Mouse (Mus musculus) kidney, embryonic 15.5 days (tissue): ENCODE results near the gene Marcksl1. TPM values are rescaled to one million over a fixed set of nuclear protein-coding genes. Genes with fewer than 3 reads are reported as not detected.
"Not testable (repeated sequence)": the region's sequence is repeated elsewhere in the genome, so short reads cannot be mapped to it uniquely, and the experiment has no call there.

ENCODE experiments used
- ATAC-seq: fragments of 200-750 bp; cut with Nextera tagmentation; replicated peaks from 2 replicates; pipeline ENCODE4 v1.8.0; 2017; ENCODE audit warnings: moderate TSS enrichment; ENCODE audit not compliant: low FRiP score
- H3K27ac ChIP-seq: fragments of 300-500 bp; sonication (generic); 2 replicates; pipeline ENCODE4 v1.5.1; 2015; ENCODE audit warnings: mild to moderate bottlenecking, inconsistent platforms
- H3K27me3 ChIP-seq: fragments of 300-500 bp; sonication (generic); 2 replicates; pipeline ENCODE4 v1.6.1; 2015; ENCODE audit warnings: inconsistent platforms
- H3K36me3 ChIP-seq: fragments of 300-500 bp; sonication (generic); 2 replicates; pipeline ENCODE4 v1.6.1; 2015; ENCODE audit warnings: inconsistent platforms
- H3K4me1 ChIP-seq: fragments of 300-500 bp; sonication (generic); 2 replicates; pipeline ENCODE4 v1.6.1; 2015; ENCODE audit warnings: inconsistent platforms
- H3K4me2 ChIP-seq: fragments of 300-500 bp; sonication (generic); 2 replicates; pipeline ENCODE4 v1.6.1; 2015; ENCODE audit warnings: moderate library complexity, mild to moderate bottlenecking, inconsistent platforms
- H3K4me3 ChIP-seq: fragments of 300-500 bp; sonication (generic); replicated peaks from 2 replicates; pipeline ENCODE4 v1.5.1; 2015; ENCODE audit warnings: mild to moderate bottlenecking, inconsistent platforms
- H3K9ac ChIP-seq: fragments of 300-500 bp; sonication (generic); 2 replicates; pipeline ENCODE4 v1.6.1; 2015; ENCODE audit warnings: mild to moderate bottlenecking, inconsistent platforms
- H3K9me3 ChIP-seq: fragments of 300-500 bp; sonication (generic); replicated peaks from 2 replicates; pipeline ENCODE4 v1.6.1; 2016; ENCODE audit warnings: inconsistent platforms
- WGBS: fragments of 180-500 bp; shearing (Covaris S2); methylation state at CpG from one replicate; pipeline ENCODE4 v1.1.7; 2015; ENCODE audit warnings: mixed read lengths; 5-methylcytosine and 5-hydroxymethylcytosine counted together
- polyA plus RNA-seq: library from polyadenylated mRNA; unstranded; fragments of >200 nt; fragmentation: Nextera tagmentation; extraction: Ambion mirVana; gene quantifications from 2 replicates; pipeline ENCODE4 v1.2.1, GENCODE M21; 2015

Marcksl1 gene
- polyA plus RNA-seq, 1 experiment from 2014 or later: 886 TPM

DNA sequence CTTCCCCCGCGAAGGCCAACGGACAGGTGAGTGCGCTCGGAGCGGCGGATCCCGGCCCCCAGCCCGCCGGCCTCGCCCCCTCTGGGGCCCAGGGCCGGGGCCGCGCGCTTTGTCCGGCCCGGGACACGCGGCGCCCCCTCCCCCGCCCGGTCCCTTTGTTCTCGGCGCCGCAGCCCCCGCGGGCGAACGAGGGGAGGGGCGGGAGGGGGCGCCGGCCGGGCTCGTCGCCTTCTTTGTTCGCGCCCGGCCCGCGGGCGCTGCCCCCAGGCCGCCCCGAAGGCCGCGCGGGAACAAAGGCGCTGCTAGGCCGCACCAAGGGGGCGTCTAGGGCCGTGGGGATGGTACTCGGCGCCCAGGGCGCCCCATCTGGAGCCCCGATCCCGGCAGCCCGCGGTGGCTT lies 510 bp downstream of the Marcksl1 start:
- peak overlapping the region; percentile 100 for H3K9ac ChIP-seq
- peak overlapping the region; percentile 96 for H3K27ac ChIP-seq
- no peaks in the 10 kb centered on the region for H3K27me3 ChIP-seq
- peak overlapping the region; percentile 84 for H3K4me2 ChIP-seq
- no peaks in the 10 kb centered on the region for H3K9me3 ChIP-seq
- H3K4me1 ChIP-seq: peaks cover 57% of the 10 kb centered on the region
- ATAC-seq: peak; percentile 40
- H3K36me3 ChIP-seq: peaks cover 40% of the 10 kb centered on the region
- peak overlapping the region; percentile 100 for H3K4me3 ChIP-seq
- under 1% methylated on average over 39 of the region's 57 CpGs for WGBS

DNA sequence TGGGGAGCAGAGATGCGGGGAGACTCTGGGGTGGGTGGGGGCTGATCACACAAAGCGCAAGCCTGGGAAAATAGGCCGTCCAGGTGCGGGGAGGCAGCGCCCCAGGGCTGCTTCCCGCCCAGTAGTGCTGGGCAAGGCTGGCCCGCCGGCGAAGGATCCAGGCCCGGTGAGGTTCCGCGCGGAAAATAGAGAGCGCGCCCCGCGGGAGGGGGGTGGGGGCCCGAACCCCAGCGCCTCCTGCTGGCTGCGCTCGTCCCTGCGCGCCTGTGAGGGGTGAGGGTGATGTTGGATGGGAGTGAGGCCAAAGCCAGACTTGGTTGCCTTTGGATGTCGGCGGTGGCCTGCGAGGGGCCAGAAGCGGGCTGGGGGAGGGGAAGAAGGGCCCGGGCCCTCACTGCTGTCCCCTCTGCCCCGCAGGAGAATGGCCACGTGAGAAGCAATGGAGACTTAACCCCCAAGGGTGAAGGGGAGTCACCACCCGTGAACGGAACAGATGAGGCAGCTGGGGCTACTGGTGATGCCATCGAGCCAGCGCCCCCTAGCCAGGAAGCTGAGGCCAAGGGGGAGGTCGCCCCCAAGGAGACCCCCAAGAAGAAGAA lies 1.0 kb downstream of the Marcksl1 start:
- Histone ChIP-seq H3K4me2 (peak overlapping the region; percentile 84), H3K4me1 (peaks cover 52% of the 10 kb centered on the region), H3K9me3 (no peaks in the 10 kb centered on the region), H3K9ac (peak overlapping the region; percentile 100), H3K36me3 (peaks cover 43% of the 10 kb centered on the region), H3K27ac (peak overlapping the region; percentile 96), H3K27me3 (no peaks in the 10 kb centered on the region), H3K4me3 (peak overlapping the region; percentile 100)
- ATAC-seq: peak; percentile 60
- under 1% methylated on average over 35 of the region's 35 CpGs for WGBS

DNA sequence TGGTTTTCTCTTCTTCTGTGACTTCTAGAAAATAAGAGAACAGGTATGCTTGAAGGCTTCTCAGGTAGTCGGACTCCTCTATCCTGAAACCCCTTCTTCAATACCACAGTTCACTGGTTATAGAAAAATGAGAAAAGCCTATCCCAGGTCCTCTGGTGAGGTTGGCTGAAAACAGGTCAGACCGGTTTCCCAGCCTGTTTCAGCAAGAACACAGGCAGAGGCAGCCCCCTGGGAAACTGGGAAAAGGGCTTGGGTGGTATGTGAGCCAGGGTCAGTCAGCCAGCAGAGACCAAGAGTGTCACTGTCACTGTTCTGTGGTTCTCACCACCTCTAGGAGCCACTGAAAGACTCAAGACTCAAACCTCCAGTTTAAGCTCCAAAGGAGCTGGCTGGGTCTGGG lies 3.5 kb downstream of the Marcksl1 start:
- Histone ChIP-seq H3K9me3 (no peaks in the 10 kb centered on the region), H3K27ac (peak overlapping the region; percentile 87), H3K27me3 (no peaks in the 10 kb centered on the region), H3K4me3 (no peak overlapping the region), H3K9ac (no peak overlapping the region), H3K4me2 (peak overlapping the region; percentile 84; the same call in 1 of the 2 replicates), H3K4me1 (peaks cover 35% of the 10 kb centered on the region), H3K36me3 (peaks cover 68% of the 10 kb centered on the region)
- 49% methylated on average over 2 of the region's 2 CpGs for WGBS
- no peak for ATAC-seq

DNA sequence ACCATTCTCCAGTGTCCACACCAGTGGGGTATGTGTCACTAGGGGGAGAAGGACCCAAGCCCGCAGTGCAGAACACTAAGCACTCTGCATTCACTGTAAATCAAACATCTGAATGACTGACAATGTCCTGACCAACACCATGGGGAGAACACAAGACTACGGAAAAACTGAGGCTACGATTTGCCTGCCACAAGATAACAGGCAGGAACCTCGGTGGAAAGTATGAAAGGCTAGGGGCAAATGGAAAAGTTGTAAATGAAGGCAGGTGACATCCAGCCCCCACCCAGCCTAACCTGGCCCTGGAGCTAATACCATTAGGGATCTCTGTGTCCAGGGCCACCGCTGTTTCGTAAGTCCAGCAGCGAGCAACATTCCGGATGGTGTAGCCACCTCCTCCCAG lies 5.1 kb downstream of the Marcksl1 start:
- H3K27ac ChIP-seq: no peak overlapping the region
- peaks cover 25% of the 10 kb centered on the region for H3K4me1 ChIP-seq
- peaks cover 84% of the 10 kb centered on the region for H3K36me3 ChIP-seq
- no peak overlapping the region for H3K9ac ChIP-seq
- 88% methylated on average over 8 of the region's 8 CpGs for WGBS
- H3K27me3 ChIP-seq: no peaks in the 10 kb centered on the region
- H3K9me3 ChIP-seq: no peaks in the 10 kb centered on the region
- H3K4me2 ChIP-seq: no peak overlapping the region
- H3K4me3 ChIP-seq: no peak overlapping the region
- no peak for ATAC-seq

DNA sequence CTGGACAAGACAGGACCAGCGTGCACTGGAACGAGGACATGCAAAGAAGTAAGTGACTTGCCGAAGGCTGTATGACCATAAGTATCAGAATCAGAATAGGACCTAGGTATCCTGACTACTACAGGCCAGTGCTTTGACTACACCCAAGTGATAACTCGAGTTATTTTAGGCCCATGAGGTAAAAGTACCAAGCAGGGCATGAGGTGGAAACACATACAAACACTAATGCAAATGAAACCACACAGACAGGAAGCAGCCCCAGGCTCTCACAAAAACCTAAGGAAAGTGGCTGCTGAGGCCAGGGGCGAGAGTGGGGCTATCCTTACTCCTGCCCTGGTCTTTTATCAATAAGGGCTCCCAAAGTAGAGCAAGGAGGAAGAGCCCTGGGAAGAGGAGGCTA lies 12.0 kb downstream of the Marcksl1 start:
- Histone ChIP-seq H3K9me3 (no peaks in the 10 kb centered on the region), H3K4me1 (no peaks in the 10 kb centered on the region), H3K9ac (no peak overlapping the region), H3K36me3 (peaks cover 97% of the 10 kb centered on the region), H3K4me2 (no peak overlapping the region), H3K4me3 (no peak overlapping the region), H3K27me3 (no peaks in the 10 kb centered on the region), H3K27ac (no peak overlapping the region)
- WGBS: 94% methylated on average over 5 of the region's 5 CpGs
- ATAC-seq: no peak

DNA sequence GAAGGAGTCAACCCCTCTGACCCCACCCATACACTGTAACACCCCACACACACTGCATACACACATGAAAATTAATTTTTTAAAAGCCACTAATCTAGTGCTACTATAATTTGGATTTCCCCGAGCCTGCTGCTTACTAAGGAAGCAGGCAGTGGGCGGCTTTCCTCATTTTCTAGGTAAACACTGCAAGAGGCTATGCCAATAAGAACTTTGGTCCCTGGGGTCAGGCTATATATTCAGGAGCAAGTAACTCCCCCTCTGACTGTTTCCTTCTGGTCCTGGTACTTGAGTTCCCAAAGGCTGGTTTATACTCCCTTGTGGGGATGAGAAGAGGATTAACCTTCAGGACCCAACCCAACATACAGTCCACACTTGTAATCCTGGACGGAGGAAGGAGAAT lies 12.5 kb downstream of the Marcksl1 start:
- Histone ChIP-seq H3K4me1 (no peaks in the 10 kb centered on the region), H3K9ac (no peak overlapping the region), H3K27me3 (no peaks in the 10 kb centered on the region), H3K9me3 (no peaks in the 10 kb centered on the region), H3K4me2 (no peak overlapping the region), H3K27ac (no peak overlapping the region), H3K36me3 (peaks cover 97% of the 10 kb centered on the region), H3K4me3 (no peak overlapping the region)
- no peak for ATAC-seq
- 62% methylated on average over 3 of the region's 3 CpGs for WGBS

DNA sequence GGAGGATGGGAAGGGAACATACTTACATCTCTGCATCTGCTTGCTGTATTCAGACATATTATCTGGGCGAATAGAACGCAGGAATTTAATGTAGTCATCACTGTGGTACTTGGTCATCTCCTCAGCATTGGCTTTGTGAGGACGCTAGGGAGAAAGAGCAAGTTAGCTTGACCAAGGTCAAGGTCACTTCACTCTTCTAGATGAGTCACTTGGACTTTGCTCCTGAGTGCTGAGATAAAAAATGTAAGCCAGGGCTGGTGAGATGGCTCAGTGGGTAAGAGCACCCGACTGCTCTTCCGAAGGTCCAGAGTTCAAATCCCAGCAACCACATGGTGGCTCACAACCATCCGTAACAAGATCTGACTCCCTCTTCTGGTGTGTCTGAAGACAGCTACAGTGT lies 15.5 kb downstream of the Marcksl1 start:
- H3K9me3 ChIP-seq, ATAC-seq, H3K4me2 ChIP-seq, H3K9ac ChIP-seq, H3K27me3 ChIP-seq, H3K4me1 ChIP-seq, H3K27ac ChIP-seq, H3K4me3 ChIP-seq: not testable (repeated sequence)
- 93% methylated on average over 6 of the region's 6 CpGs for whole genome bisulfite sequencing
- H3K36me3 ChIP-seq: peaks cover 95% of the 10 kb centered on the region

DNA sequence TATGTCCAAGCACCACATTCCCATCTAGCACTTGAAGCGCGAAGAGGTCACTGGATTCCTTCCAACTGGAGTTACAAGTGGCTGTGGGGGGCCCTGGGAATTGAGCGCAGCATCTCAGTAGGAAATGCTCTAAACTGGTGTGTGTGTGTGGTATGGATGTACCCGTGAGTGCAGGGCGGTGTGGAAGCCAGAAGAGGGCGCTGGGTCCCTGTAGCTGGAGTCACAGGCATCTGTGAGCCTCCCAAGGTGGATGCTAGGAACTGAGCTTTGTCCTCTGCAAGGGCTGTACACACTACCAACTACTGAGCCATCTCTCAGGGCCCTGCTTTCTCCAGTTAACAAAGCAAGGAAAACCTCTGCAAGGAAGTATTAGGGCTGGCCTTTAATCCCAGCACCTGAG lies 26.6 kb downstream of the Marcksl1 start:
- no peak overlapping the region for H3K4me2 ChIP-seq
- no peak overlapping the region for H3K9ac ChIP-seq
- no peak overlapping the region for H3K27ac ChIP-seq
- H3K4me3 ChIP-seq: no peak overlapping the region
- H3K4me1 ChIP-seq: peaks cover 19% of the 10 kb centered on the region
- no peaks in the 10 kb centered on the region for H3K9me3 ChIP-seq
- no peaks in the 10 kb centered on the region for H3K27me3 ChIP-seq
- no peak for ATAC-seq
- WGBS: 94% methylated on average over 6 of the region's 6 CpGs
- H3K36me3 ChIP-seq: peaks cover 47% of the 10 kb centered on the region

DNA sequence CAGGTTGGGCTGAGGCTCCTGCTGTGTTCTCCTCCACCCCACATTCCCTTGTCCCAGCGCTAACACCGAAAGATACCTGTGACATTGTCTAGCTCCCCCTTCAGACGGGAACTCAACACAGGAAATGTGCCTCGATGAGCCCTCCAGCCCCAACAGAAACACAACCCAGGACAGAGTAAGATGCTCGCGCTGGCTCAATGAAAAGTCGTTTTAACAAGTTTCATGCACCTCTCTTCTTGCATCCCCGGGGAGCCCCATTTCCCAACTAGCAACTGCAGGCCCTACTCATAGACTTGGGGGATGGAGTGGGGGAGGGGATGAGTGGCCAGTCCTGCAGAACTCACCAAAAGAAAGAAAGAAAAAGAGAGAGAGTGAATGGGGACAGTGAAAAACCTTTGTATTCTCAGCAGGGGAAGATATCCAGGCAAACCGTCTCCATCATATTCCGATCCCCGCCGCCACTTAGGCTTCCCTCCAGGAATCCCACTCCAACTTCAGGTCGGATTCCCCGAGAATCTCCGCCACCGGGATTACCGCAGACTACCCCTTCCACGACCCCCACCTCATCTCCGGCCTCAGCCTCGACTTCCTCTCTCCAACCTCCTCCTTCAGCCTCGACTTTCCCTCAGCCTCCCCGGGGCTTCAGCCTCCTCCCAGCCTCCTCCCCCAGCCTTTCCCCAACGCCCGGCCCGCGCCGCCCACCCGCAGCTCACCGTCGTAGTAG lies 28.6 kb downstream of the Marcksl1 start:
- under 1% methylated on average over 30 of the region's 30 CpGs for WGBS
- H3K36me3 ChIP-seq: peaks cover 32% of the 10 kb centered on the region
- H3K9me3 ChIP-seq: no peaks in the 10 kb centered on the region
- H3K9ac ChIP-seq: peak overlapping the region; percentile 85
- no peak; the same call in 1 of the 2 replicates for ATAC-seq
- peak overlapping the region; percentile 90 for H3K4me3 ChIP-seq
- peak overlapping the region; percentile 86 for H3K27ac ChIP-seq
- peak overlapping the region; percentile 68 for H3K4me2 ChIP-seq
- no peaks in the 10 kb centered on the region for H3K27me3 ChIP-seq
- H3K4me1 ChIP-seq: peaks cover 19% of the 10 kb centered on the region

DNA sequence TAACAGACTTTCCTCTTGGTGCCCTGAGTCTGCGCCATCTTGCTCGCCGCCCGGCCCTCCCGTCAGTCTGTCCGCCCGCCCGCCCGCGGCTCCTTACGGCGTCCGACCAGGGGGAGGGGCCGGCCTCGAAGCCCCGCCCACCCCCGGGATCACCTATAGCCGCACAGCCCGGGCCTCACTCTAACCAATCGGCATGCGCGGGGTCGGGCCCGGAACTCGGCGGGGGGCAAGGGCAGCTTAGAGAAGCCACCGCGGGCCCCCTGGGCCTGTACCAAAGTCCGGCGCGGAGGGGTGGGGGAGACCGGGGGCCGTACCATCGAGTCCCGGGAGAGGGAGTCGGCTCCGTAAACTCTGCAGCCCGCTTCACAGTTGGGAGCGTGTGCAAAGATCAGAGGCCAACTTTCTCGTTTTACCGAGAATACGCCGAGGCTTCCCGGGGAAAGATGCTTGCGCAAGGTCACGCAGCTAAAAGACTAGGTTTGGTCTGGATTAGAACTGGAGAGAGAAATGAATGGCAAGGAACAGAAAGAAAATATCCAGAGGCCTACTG lies 29.3 kb downstream of the Marcksl1 start, which contains the start of gene Hdac1:
Gene Hdac1 (minus strand): TSS at position 122 of the 550 bp plus-strand sequence.
- H3K4me2 ChIP-seq: peak within 1 kb of the TSS; percentile 68
- H3K9me3 ChIP-seq: no peaks in the 10 kb centered on the region
- H3K4me1 ChIP-seq: peaks cover 19% of the 10 kb centered on the region
- peaks cover 26% of the 10 kb centered on the region for H3K36me3 ChIP-seq
- ATAC-seq: peak; percentile 100
- H3K4me3 ChIP-seq: peak within 1 kb of the TSS; percentile 90
- no peaks in the 10 kb centered on the region for H3K27me3 ChIP-seq
- H3K27ac ChIP-seq: peak within 1 kb of the TSS; percentile 88
- under 1% methylated on average over 46 of the region's 46 CpGs for WGBS
- peak within 1 kb of the TSS; percentile 85 for H3K9ac ChIP-seq

DNA sequence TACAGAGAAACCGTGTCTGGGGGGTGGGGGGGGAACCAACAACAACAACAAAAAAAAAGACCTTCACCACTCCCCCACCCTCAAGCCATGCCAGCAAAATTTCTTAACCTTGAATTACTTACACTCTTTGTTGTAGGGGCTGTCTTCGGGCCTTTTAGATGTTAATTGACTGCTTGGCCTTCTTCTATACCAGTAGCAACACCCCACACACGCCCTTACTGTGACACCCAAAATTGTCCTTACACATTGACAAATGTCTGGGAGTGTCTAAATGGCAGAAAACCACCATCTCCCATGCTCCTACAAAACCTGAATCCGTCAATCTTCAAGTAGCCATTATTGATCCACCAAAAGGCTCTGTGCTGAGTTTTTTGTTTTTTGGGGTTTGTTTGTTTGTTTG lies 30.7 kb downstream of the Marcksl1 start:
- H3K4me2 ChIP-seq: no peak overlapping the region
- H3K4me1 ChIP-seq: peaks cover 19% of the 10 kb centered on the region
- H3K9me3 ChIP-seq: no peaks in the 10 kb centered on the region
- no peak overlapping the region for H3K9ac ChIP-seq
- WGBS: 86% methylated on average over 4 of the region's 4 CpGs
- ATAC-seq: no peak
- H3K36me3 ChIP-seq: peaks cover 14% of the 10 kb centered on the region
- H3K27ac ChIP-seq: no peak overlapping the region
- H3K27me3 ChIP-seq: no peaks in the 10 kb centered on the region
- H3K4me3 ChIP-seq: no peak overlapping the region

DNA sequence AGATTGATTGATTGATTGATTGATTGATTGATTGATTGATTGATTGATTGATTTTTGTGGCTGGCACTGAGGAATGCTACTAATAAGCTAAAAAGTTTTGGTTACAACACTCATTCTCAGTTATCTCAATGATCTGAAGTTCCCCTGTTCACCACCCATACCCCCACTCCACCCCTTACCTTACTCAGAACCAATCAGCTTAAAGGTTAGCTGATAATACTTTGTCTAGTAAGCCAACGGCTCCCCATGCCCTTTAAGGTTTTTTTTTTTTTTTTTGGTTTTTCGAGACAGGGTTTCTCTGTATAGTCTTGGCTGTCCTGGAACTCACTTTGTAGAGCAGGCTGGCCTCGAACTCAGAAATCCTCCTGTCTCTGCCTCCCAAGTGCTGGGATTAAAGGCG lies 34.2 kb downstream of the Marcksl1 start:
- H3K4me1 ChIP-seq, ATAC-seq, H3K4me2 ChIP-seq, H3K9ac ChIP-seq, H3K36me3 ChIP-seq, H3K27me3 ChIP-seq, H3K4me3 ChIP-seq, H3K9me3 ChIP-seq, H3K27ac ChIP-seq: not testable (repeated sequence)
- WGBS: 85% methylated on average over 4 of the region's 4 CpGs
